Mouse (Mus musculus): ENCODE data around the gene Rngtt. TPM values are rescaled to one million over a fixed set of nuclear protein-coding genes. Genes with fewer than 3 reads are reported as not detected.

Rngtt gene
- 33.9 and 34.4 TPM in 2 replicates for polyA plus RNA-seq (2016; fragmentation: Nextera tagmentation; extraction: Ambion mirVana)

GRCm38 (mm10) chr4:33309764-33310757 lies at the start of gene Rngtt:
Gene Rngtt, plus strand, starts transcription at chr4:33310311.
- H3K36me3 ChIP-seq (replicated peaks) = no peaks in the 10 kb centered on the region
- H3K4me2 ChIP-seq = peak within 1 kb of the TSS; percentile 72
- peaks cover 13% of the 10 kb centered on the region for H3K4me1 ChIP-seq
- H3K27ac ChIP-seq = peak within 1 kb of the TSS; percentile 54
- H3K9me3 ChIP-seq = no peaks in the 10 kb centered on the region
- no peaks in the 10 kb centered on the region for H3K27me3 ChIP-seq
- H3K4me3 ChIP-seq (replicated peaks) = peak within 1 kb of the TSS; percentile 92
- 3% methylated on average over 60 of the region's 60 CpGs for WGBS
- H3K9ac ChIP-seq = peak within 1 kb of the TSS; percentile 80
- ATAC-seq (ENCODE audit: low FRiP score) = peak; percentile 96

GRCm38 (mm10) chr4:33260311-33260710 lies 49.8 kb upstream of the Rngtt start:
- H3K9me3 ChIP-seq = no peaks in the 10 kb centered on the region
- no peak overlapping the region for H3K4me2 ChIP-seq
- no peaks in the 10 kb centered on the region for H3K27me3 ChIP-seq
- no peaks in the 10 kb centered on the region for H3K36me3 ChIP-seq (replicated peaks)
- no peak overlapping the region for H3K27ac ChIP-seq
- H3K4me1 ChIP-seq = no peaks in the 10 kb centered on the region
- no peak overlapping the region for H3K4me3 ChIP-seq (replicated peaks)
- no peak for ATAC-seq (ENCODE audit: low FRiP score)
- H3K9ac ChIP-seq = no peak overlapping the region

- no peak overlapping the region for H3K27ac ChIP-seq
- ATAC-seq (ENCODE audit: low FRiP score) = no peak
- no peak overlapping the region for H3K4me2 ChIP-seq
- no peaks in the 10 kb centered on the region for H3K27me3 ChIP-seq
- no peaks in the 10 kb centered on the region for H3K4me1 ChIP-seq
- 77% methylated on average over 7 of the region's 7 CpGs for WGBS
- no peaks in the 10 kb centered on the region for H3K9me3 ChIP-seq
- no peaks in the 10 kb centered on the region for H3K36me3 ChIP-seq (replicated peaks)
- no peak overlapping the region for H3K4me3 ChIP-seq (replicated peaks)
- no peak overlapping the region for H3K9ac ChIP-seq
These were observed 48.8 kb upstream of the Rngtt start for GRCm38 (mm10) chr4:33261311-33261753.

- Histone ChIP-seq H3K36me3 (replicated peaks) (no peaks in the 10 kb centered on the region), H3K4me3 (replicated peaks) (no peak overlapping the region), H3K27me3 (no peaks in the 10 kb centered on the region), H3K9ac (no peak overlapping the region), H3K4me2 (no peak overlapping the region), H3K27ac (no peak overlapping the region), H3K9me3 (no peaks in the 10 kb centered on the region), H3K4me1 (no peaks in the 10 kb centered on the region)
- ATAC-seq (ENCODE audit: low FRiP score) = no peak
- WGBS = 88% methylated on average over 1 of the region's 1 CpGs
These were observed 47.2 kb upstream of the Rngtt start for GRCm38 (mm10) chr4:33262897-33263296.

GRCm38 (mm10) chr4:33264979-33265726 lies 45.0 kb upstream of the Rngtt start:
- no peaks in the 10 kb centered on the region for H3K36me3 ChIP-seq (replicated peaks)
- no peak overlapping the region for H3K4me2 ChIP-seq
- ATAC-seq (ENCODE audit: low FRiP score) = no peak
- no peak overlapping the region for H3K4me3 ChIP-seq (replicated peaks)
- no peaks in the 10 kb centered on the region for H3K9me3 ChIP-seq
- H3K9ac ChIP-seq = no peak overlapping the region
- no peaks in the 10 kb centered on the region for H3K27me3 ChIP-seq
- H3K27ac ChIP-seq = no peak overlapping the region
- WGBS = 90% methylated on average over 11 of the region's 11 CpGs
- H3K4me1 ChIP-seq = no peaks in the 10 kb centered on the region

- H3K27me3 ChIP-seq = no peaks in the 10 kb centered on the region
These were observed 39.5 kb upstream of the Rngtt start for GRCm38 (mm10) chr4:33270386-33271314.

GRCm38 (mm10) chr4:33273437-33273836 lies 36.7 kb upstream of the Rngtt start:
- 92% methylated on average over 3 of the region's 3 CpGs for WGBS
- Histone ChIP-seq H3K9ac (no peak overlapping the region), H3K4me2 (no peak overlapping the region), H3K4me3 (replicated peaks) (no peak overlapping the region), H3K27me3 (no peaks in the 10 kb centered on the region), H3K27ac (no peak overlapping the region), H3K4me1 (no peaks in the 10 kb centered on the region), H3K36me3 (replicated peaks) (no peaks in the 10 kb centered on the region), H3K9me3 (no peaks in the 10 kb centered on the region)
- no peak for ATAC-seq (ENCODE audit: low FRiP score)

More at GRCm38 (mm10) chr4:33270386-33271314, 39.5 kb upstream of the Rngtt start:
- Histone ChIP-seq H3K9me3 (no peaks in the 10 kb centered on the region), H3K4me3 (replicated peaks) (no peak overlapping the region), H3K9ac (no peak overlapping the region), H3K4me1 (no peaks in the 10 kb centered on the region), H3K4me2 (no peak overlapping the region), H3K27ac (no peak overlapping the region), H3K36me3 (replicated peaks) (no peaks in the 10 kb centered on the region)
- WGBS = 81% methylated on average over 11 of the region's 11 CpGs
- no peak for ATAC-seq (ENCODE audit: low FRiP score)

GRCm38 (mm10) chr4:33281891-33282685 lies 28.0 kb upstream of the Rngtt start:
- H3K9ac ChIP-seq = no peak overlapping the region
- H3K27ac ChIP-seq = no peak overlapping the region
- ATAC-seq (ENCODE audit: low FRiP score) = no peak
- H3K36me3 ChIP-seq (replicated peaks) = no peaks in the 10 kb centered on the region
- no peak overlapping the region for H3K4me3 ChIP-seq (replicated peaks)
- 85% methylated on average over 3 of the region's 3 CpGs for WGBS
- no peak overlapping the region for H3K4me2 ChIP-seq
- no peaks in the 10 kb centered on the region for H3K9me3 ChIP-seq
- no peaks in the 10 kb centered on the region for H3K27me3 ChIP-seq
- no peaks in the 10 kb centered on the region for H3K4me1 ChIP-seq

GRCm38 (mm10) chr4:33284083-33284880 lies 25.8 kb upstream of the Rngtt start:
- Histone ChIP-seq H3K9ac (no peak overlapping the region), H3K27ac (no peak overlapping the region), H3K36me3 (replicated peaks) (no peaks in the 10 kb centered on the region), H3K9me3 (no peaks in the 10 kb centered on the region), H3K27me3 (no peaks in the 10 kb centered on the region), H3K4me2 (no peak overlapping the region), H3K4me3 (replicated peaks) (no peak overlapping the region), H3K4me1 (no peaks in the 10 kb centered on the region)
- WGBS = 90% methylated on average over 5 of the region's 5 CpGs
- ATAC-seq (ENCODE audit: low FRiP score) = no peak

- H3K9ac ChIP-seq = no peak overlapping the region
- no peak overlapping the region for H3K4me2 ChIP-seq
- H3K4me3 ChIP-seq (replicated peaks) = no peak overlapping the region
- H3K9me3 ChIP-seq = no peaks in the 10 kb centered on the region
- 83% methylated on average over 8 of the region's 8 CpGs for WGBS
- no peaks in the 10 kb centered on the region for H3K27me3 ChIP-seq
- no peaks in the 10 kb centered on the region for H3K36me3 ChIP-seq (replicated peaks)
- no peaks in the 10 kb centered on the region for H3K4me1 ChIP-seq
- no peak overlapping the region for H3K27ac ChIP-seq
- ATAC-seq (ENCODE audit: low FRiP score) = no peak
These were observed 24.7 kb upstream of the Rngtt start for GRCm38 (mm10) chr4:33285448-33285847.
